Mouse (Mus musculus): Measurements from ENCODE around the gene Arhgap10. TPM values are rescaled to one million over a fixed set of nuclear protein-coding genes. Genes with fewer than 3 reads are reported as not detected.
A peak's percentile ranks its signal among the peaks of the same experiment; 100 is the strongest.

The Arhgap10 gene
- polyA plus RNA-seq, 1 experiment from 2014 or later = 24.8 TPM

GRCm38 (mm10) chr8:77231211-77231610, 286.5 kb downstream of the Arhgap10 start:
- Histone ChIP-seq H3K27ac (no peak overlapping the region), H3K4me1 (no peaks in the 10 kb centered on the region), H3K36me3 (no peaks in the 10 kb centered on the region), H3K27me3 (no peaks in the 10 kb centered on the region), H3K4me3 (no peak overlapping the region), H3K9ac (no peak overlapping the region), H3K4me2 (replicated peaks) (no peak overlapping the region), H3K9me3 (no peaks in the 10 kb centered on the region)
- WGBS = 71% methylated on average over 1 of the region's 1 CpGs
- no peak for ATAC-seq (ENCODE audit: insufficient number of reproducible peaks, insufficient read depth, low FRiP score, low TSS enrichment)

GRCm38 (mm10) chr8:77228688-77229087, 289.1 kb downstream of the Arhgap10 start:
- H3K4me3 ChIP-seq = no peak overlapping the region
- no peaks in the 10 kb centered on the region for H3K27me3 ChIP-seq
- no peaks in the 10 kb centered on the region for H3K4me1 ChIP-seq
- no peak overlapping the region for H3K4me2 ChIP-seq (replicated peaks)
- ATAC-seq (ENCODE audit: insufficient number of reproducible peaks, insufficient read depth, low FRiP score, low TSS enrichment) = no peak
- H3K9me3 ChIP-seq = no peaks in the 10 kb centered on the region
- WGBS = 75% methylated on average over 7 of the region's 7 CpGs
- no peak overlapping the region for H3K9ac ChIP-seq
- H3K27ac ChIP-seq = no peak overlapping the region
- H3K36me3 ChIP-seq = no peaks in the 10 kb centered on the region

GRCm38 (mm10) chr8:77227742-77228141, 290.0 kb downstream of the Arhgap10 start:
- H3K27ac ChIP-seq = no peak overlapping the region
- H3K9me3 ChIP-seq = no peaks in the 10 kb centered on the region
- H3K4me3 ChIP-seq = no peak overlapping the region
- no peaks in the 10 kb centered on the region for H3K4me1 ChIP-seq
- 87% methylated on average over 5 of the region's 5 CpGs for WGBS
- no peaks in the 10 kb centered on the region for H3K36me3 ChIP-seq
- no peaks in the 10 kb centered on the region for H3K27me3 ChIP-seq
- H3K4me2 ChIP-seq (replicated peaks) = no peak overlapping the region
- 0 out of 2 replicates have a peak, but pooled peaks have one; percentile 41 for ATAC-seq (ENCODE audit: insufficient number of reproducible peaks, insufficient read depth, low FRiP score, low TSS enrichment)
- no peak overlapping the region for H3K9ac ChIP-seq

- Histone ChIP-seq H3K36me3 (no peaks in the 10 kb centered on the region), H3K27me3 (no peaks in the 10 kb centered on the region), H3K4me1 (no peaks in the 10 kb centered on the region), H3K9me3 (no peaks in the 10 kb centered on the region), H3K9ac (no peak overlapping the region), H3K4me2 (replicated peaks) (no peak overlapping the region), H3K27ac (no peak overlapping the region), H3K4me3 (no peak overlapping the region)
- ATAC-seq (ENCODE audit: insufficient number of reproducible peaks, insufficient read depth, low FRiP score, low TSS enrichment) = no peak
- WGBS = 70% methylated on average over 4 of the region's 4 CpGs
Observed at GRCm38 (mm10) chr8:77223123-77223522, 294.6 kb downstream of the Arhgap10 start.

- no peak overlapping the region for H3K4me3 ChIP-seq
- H3K4me2 ChIP-seq (replicated peaks) = no peak overlapping the region
- H3K9me3 ChIP-seq = no peaks in the 10 kb centered on the region
- ATAC-seq (ENCODE audit: insufficient number of reproducible peaks, insufficient read depth, low FRiP score, low TSS enrichment) = no peak
- 67% methylated on average over 6 of the region's 6 CpGs for WGBS
- no peaks in the 10 kb centered on the region for H3K27me3 ChIP-seq
- peaks cover 8% of the 10 kb centered on the region; the same call in 1 of the 2 replicates for H3K4me1 ChIP-seq
- no peak overlapping the region for H3K27ac ChIP-seq
- H3K36me3 ChIP-seq = no peaks in the 10 kb centered on the region
- no peak overlapping the region for H3K9ac ChIP-seq
Observed at GRCm38 (mm10) chr8:77215191-77215590, 302.6 kb downstream of the Arhgap10 start.

GRCm38 (mm10) chr8:77214665-77215064, 303.1 kb downstream of the Arhgap10 start:
- Histone ChIP-seq H3K27me3 (no peaks in the 10 kb centered on the region), H3K9me3 (no peaks in the 10 kb centered on the region), H3K27ac (peak overlapping the region; percentile 47; the same call in 1 of the 2 replicates), H3K36me3 (no peaks in the 10 kb centered on the region), H3K9ac (no peak overlapping the region), H3K4me2 (replicated peaks) (0 out of 2 replicates have a peak overlapping the region, but pooled peaks have one; percentile 5), H3K4me3 (no peak overlapping the region), H3K4me1 (peaks cover 8% of the 10 kb centered on the region; the same call in 1 of the 2 replicates)
- 48% methylated on average over 8 of the region's 8 CpGs for WGBS
- ATAC-seq (ENCODE audit: insufficient number of reproducible peaks, insufficient read depth, low FRiP score, low TSS enrichment) = peak; percentile 29; the same call in 1 of the 2 replicates

- no peak for ATAC-seq (ENCODE audit: insufficient number of reproducible peaks, insufficient read depth, low FRiP score, low TSS enrichment)
- no peaks in the 10 kb centered on the region for H3K27me3 ChIP-seq
- WGBS = 39% methylated on average over 3 of the region's 3 CpGs
- peak overlapping the region; percentile 47; the same call in 1 of the 2 replicates for H3K27ac ChIP-seq
- no peaks in the 10 kb centered on the region for H3K9me3 ChIP-seq
- H3K9ac ChIP-seq = no peak overlapping the region
- H3K4me1 ChIP-seq = peaks cover 8% of the 10 kb centered on the region; the same call in 1 of the 2 replicates
- no peaks in the 10 kb centered on the region for H3K36me3 ChIP-seq
- no peak overlapping the region for H3K4me2 ChIP-seq (replicated peaks)
- no peak overlapping the region for H3K4me3 ChIP-seq
Observed at GRCm38 (mm10) chr8:77213893-77214464, 303.8 kb downstream of the Arhgap10 start.

GRCm38 (mm10) chr8:77209297-77209696, 308.5 kb downstream of the Arhgap10 start:
- Histone ChIP-seq H3K27me3 (no peaks in the 10 kb centered on the region), H3K4me3 (no peak overlapping the region), H3K4me1 (peaks cover 6% of the 10 kb centered on the region; the same call in 1 of the 2 replicates), H3K4me2 (replicated peaks) (no peak overlapping the region), H3K27ac (no peak overlapping the region), H3K9me3 (no peaks in the 10 kb centered on the region), H3K36me3 (no peaks in the 10 kb centered on the region), H3K9ac (no peak overlapping the region)
- ATAC-seq (ENCODE audit: insufficient number of reproducible peaks, insufficient read depth, low FRiP score, low TSS enrichment) = no peak
- 85% methylated on average over 3 of the region's 3 CpGs for WGBS

Other genes with a start within 250 kb of the Arhgap10 start
- gene Prmt9, start 31.4 kb upstream of the Arhgap10 start, polyA plus RNA-seq (2016; fragmentation: Nextera tagmentation; extraction: Ambion mirVana) = 25.0 and 25.7 TPM in 2 replicates
- 48.3 and 48.5 TPM in 2 replicates for gene Tmem184c, start 92.7 kb upstream of the Arhgap10 start, polyA plus RNA-seq (2016; fragmentation: Nextera tagmentation; extraction: Ambion mirVana)
- gene Ednra, start 206.5 kb upstream of the Arhgap10 start, polyA plus RNA-seq (2016; fragmentation: Nextera tagmentation; extraction: Ambion mirVana) = 48.0 and 51.8 TPM in 2 replicates